Mouse (Mus musculus) embryo, embryonic 11.5 days (tissue): ENCODE measurements around the gene Atxn1.

Experiments used
- DNase-seq: peaks from one replicate; pipeline ENCODE4 v3.0.0-alpha.2; 2012; ENCODE audit warnings: low read depth, low spot score

Atxn1 gene

GRCm38 (mm10) chr13:45900776-45901175, 64.0 kb downstream of the Atxn1 start:
- no peak for DNase-seq

- no peak for DNase-seq
Measured at GRCm38 (mm10) chr13:45897571-45897970, 67.2 kb downstream of the Atxn1 start.

DNA sequence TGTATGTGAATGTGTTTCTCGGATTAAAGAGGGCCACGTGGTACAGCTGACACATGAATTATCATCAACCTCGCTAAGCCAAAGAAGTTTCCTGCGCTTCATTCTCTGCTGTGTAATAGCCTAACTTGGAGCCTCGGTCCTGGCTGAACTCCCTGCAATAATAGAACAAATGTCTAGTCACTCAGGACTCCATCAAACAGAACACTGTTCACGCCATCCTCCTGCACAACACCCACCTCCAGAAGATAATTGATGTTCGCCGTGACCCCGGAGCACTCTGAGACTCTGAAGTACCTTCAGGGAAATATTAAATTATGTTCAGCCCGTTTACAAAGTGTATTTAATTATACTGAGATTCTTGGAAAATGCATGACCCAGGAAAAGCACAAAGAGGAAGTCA, 70.0 kb downstream of the Atxn1 start:
- no peak for DNase-seq

DNA sequence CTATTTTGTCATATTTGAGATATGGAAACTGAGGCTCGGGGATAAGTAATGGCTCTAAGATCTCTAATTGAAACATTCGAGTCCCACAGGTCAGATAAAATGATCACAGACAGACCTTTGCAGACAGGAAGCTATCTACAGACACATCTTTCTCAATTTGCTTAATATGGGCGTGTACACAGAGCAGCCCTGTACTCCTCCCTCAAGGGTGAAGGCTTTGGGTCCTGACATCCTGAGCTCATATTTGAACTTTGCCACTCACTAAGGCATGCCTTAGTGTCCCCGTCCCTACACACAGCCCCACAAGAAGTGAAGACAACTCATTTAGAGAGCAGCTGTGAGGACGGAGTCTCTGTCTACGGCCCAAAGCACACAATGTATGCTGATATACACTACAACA, 70.6 kb downstream of the Atxn1 start:
- no peak for DNase-seq

DNA sequence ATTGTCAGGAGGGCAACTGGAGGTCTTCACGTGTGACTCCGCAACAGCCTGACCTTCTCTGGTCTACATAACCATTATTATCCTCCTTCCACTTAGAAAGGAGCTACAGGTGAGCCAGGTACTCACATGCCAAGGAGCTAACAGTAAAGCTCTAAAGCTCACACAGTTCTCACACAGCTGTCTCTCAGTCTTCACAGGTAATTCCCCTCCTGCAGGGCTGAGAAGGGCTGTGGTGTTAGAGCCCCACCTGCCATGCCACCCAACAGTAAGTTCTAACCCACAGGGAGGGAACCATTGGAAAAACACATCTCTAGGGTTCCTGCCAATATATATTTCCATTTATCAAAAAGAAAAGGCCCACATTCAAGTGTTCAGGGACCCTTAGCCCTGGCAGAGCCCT, 73.7 kb downstream of the Atxn1 start:
- no peak for DNase-seq

GRCm38 (mm10) chr13:45888953-45889749, 75.7 kb downstream of the Atxn1 start:
- no peak for DNase-seq

- no peak for DNase-seq
Measured at GRCm38 (mm10) chr13:45884878-45885277, 79.9 kb downstream of the Atxn1 start.

GRCm38 (mm10) chr13:45883791-45884238, 81.0 kb downstream of the Atxn1 start:
- no peak for DNase-seq

- no peak for DNase-seq
Measured at GRCm38 (mm10) chr13:45882976-45883440, 81.8 kb downstream of the Atxn1 start.

GRCm38 (mm10) chr13:45880543-45880845, 84.3 kb downstream of the Atxn1 start:
- no peak for DNase-seq

DNA sequence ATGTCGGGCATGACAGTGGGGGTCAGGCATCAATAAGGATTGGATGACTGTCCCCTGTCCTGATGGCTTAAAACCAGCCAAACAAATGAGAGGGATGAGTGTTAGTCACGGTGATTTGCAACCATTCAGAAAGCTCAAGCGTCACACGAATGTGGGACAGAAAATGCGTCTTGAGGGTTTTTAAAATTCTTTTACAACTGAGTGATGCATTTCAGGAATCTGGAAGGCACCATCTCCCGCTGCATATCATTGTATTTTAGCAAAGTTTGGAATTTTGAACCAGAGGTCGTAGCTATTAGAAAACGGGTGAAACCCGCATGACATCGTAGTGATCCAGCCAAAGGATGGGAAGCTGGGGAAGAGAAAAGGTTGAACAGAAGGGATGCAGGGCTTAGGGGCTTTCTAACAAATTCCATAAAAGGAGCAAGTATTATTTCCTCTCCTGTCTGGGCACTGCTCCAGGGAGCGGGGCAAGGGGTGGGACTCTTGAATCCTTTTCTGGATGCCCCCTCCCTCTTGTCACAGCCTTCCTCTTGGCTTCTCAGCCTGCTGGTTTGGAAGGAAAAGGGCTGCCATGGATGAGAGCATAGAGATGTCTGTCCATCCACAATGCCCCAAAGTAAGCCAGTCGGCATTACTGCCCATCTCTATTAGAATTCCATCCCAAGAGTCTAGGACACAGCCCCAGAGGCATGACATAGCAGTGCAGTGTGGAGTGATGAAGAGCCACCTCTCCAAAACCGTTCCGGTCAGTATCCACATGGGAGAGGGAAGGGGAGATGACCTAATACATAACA, 84.9 kb downstream of the Atxn1 start:
- DNase-seq, result no peak

- no peak for DNase-seq
Measured at GRCm38 (mm10) chr13:45876939-45877338, 87.9 kb downstream of the Atxn1 start.

- no peak for DNase-seq
Measured at GRCm38 (mm10) chr13:45876368-45876760, 88.4 kb downstream of the Atxn1 start.

DNA sequence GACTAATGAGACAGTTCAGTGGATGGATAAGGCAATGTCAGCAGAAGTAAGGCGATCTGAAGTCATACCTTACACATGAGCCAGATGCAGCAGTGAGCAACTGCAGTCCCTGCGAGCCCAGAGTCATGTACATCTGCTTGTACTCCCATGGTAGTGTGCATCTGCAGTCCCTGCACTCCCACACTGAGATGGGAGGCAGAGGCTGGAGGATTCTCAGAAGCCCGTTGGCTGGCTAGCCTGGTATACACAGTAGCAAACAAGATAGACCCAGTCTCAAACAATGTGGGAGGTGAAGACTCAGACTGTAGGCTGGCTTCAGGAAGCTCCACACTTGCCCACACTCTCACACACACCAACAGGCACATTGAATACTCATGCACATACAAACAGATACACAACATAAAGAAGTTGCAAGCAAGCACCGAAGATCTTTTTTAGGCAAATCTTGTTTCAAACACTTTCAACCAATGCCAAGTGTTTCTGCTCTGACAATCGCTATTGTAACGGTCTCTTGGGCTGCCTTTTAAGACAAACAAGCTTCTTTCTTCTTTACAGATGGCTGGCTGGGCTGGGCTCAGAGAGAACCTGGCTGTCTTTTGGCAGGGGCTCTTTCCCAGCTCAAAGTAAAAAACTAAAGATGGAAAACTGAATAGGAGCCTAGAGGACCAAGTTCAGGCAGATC, 89.0 kb downstream of the Atxn1 start:
- DNase-seq, result no peak

- no peak for DNase-seq
Measured at GRCm38 (mm10) chr13:45874196-45874595, 90.6 kb downstream of the Atxn1 start.

DNA sequence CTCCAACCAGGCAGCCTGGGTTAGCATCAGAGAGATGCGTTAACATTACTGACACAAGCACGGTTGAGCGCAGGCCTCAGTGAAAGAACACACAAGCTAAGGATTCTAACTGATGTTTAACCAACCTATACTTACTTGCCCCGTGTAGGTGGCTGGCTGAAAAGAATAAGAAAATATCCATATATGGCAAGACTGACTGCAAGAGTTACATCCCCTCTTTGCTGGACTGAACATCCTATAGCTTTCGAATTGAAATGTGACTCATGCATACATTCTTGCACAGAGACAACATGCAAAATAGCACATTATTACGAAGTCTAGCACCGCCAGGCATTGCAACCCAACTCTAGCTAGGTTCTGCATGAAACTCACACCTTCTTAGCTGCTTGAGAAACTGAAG, 91.8 kb downstream of the Atxn1 start:
- DNase-seq, result no peak

DNA sequence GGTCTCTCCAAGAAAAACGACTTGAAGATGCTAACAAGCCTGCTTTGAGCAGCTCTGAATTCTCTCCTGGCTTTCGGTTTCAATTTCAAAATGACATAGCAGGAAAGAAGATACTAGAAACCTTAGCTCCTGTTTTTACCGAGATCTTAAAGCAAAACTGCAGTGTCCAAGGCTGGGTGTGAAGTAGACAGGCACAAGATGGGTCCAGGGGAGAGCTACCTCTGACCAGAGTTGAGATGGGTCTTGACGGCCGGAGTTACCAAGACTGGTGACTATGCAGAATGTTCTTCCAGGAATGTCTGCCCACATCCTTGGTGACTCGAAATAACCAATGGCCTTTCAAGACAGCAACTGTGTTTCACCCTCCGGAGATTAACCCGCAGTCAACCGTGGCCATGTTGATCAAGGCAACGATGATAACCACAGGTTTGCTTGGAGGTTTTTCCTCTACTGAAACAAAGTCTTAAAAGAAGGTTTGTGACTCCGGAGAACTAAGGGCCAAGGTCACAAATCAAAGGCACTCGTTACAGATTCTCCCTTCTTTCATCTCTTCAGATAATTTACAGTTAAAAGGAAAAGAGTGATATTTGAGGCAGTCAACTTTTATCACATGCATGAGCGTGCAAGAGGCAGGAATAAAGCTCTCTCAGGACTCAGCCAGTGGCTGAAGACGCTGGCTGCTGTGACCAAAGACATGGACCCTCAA, 92.6 kb downstream of the Atxn1 start:
- no peak for DNase-seq

- no peak for DNase-seq
Measured at GRCm38 (mm10) chr13:45871554-45871953, 93.3 kb downstream of the Atxn1 start.

- no peak for DNase-seq
Measured at GRCm38 (mm10) chr13:45868886-45869285, 95.9 kb downstream of the Atxn1 start.

GRCm38 (mm10) chr13:45867273-45867672, 97.5 kb downstream of the Atxn1 start:
- no peak for DNase-seq

- no peak for DNase-seq
Measured at GRCm38 (mm10) chr13:45866615-45867245, 98.1 kb downstream of the Atxn1 start.
